Mouse (Mus musculus): ENCODE data around the gene Tubb5. TPM values are rescaled to one million over a fixed set of nuclear protein-coding genes. Genes with fewer than 3 reads are reported as not detected.

Tubb5 gene
- 3,347 and 3,555 TPM in 2 replicates for polyA plus RNA-seq (2012; rRNA removed)

DNA sequence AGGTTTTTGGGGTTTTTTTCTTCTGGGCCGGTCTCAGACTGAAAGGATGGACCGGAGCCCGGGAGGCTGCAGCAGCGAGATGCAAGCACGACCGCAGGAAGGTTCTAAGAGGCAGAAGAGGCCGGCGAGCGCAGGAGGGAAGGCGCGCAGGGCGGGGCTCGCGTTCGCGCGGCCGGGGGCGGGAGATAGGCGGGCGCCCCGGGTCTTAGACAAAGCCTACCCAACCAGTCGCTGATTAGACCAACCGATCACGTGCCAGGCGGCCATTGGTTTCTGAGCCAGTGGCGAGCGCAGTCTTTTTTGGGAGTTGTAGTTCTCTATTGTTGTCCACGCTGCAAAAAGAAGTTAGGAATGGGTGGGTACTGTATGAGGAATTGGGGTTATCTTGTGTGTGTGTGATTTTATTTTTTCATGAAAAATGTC, at the start of gene Tubb5:
TSS of gene Tubb5 (minus strand) at position 185 of the 423 bp plus-strand sequence.
- peak; percentile 99 for DNase-seq (ENCODE audit: low read depth)
- TF ChIP-seq POLR2A (IDR thresholded peaks at IDR 0.05; ENCODE audit: borderline replicate concordance, extremely low read depth, insufficient read depth, insufficient read length, poor library complexity, severe bottlenecking) (peak; percentile 94), CTCF (IDR thresholded peaks at IDR 0.05; ENCODE audit: borderline replicate concordance, extremely low read depth, insufficient read depth, insufficient read length) (no peak)

DNA sequence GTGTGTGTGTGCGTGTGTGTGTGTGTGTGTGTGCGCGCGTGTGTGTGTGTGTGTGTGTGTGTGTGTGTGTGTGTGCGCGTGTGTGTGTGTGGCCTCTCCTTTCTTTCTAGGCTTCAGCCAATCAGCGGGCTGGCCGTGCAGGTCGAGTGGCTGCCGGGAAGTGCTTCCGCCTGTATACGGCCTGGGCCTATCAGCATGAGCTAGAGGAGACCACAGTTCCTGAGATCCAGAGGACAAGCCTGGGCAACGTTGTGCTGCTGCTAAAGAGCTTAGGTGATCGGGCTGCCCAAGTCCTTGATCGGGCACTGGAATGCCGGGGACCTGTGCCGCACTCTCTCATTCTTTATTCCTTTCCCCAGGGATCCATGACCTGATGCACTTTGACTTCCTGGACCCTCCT, 49.6 kb upstream of the Tubb5 start:
- no peak for TF ChIP-seq CTCF (IDR thresholded peaks at IDR 0.05; ENCODE audit: borderline replicate concordance, extremely low read depth, insufficient read depth, insufficient read length)
- no peak for TF ChIP-seq POLR2A (IDR thresholded peaks at IDR 0.05; ENCODE audit: borderline replicate concordance, extremely low read depth, insufficient read depth, insufficient read length, poor library complexity, severe bottlenecking)
- DNase-seq (ENCODE audit: low read depth), result no peak

DNA sequence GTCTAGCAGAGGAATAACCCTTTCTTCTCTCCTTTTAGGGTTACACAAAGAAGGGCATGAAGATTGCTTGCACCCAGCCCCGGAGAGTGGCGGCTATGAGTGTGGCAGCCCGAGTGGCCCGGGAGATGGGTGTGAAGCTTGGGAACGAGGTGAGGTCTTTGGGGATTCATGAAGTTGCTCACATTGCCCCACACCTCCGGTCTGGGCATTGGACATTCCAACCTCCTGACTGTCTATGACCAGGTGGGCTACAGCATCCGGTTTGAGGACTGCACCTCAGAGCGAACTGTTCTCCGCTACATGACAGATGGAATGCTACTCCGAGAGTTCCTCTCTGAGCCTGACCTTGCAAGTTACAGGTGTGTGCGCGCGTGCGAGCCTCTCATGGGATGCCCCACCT, 45.7 kb upstream of the Tubb5 start:
- TF ChIP-seq POLR2A (IDR thresholded peaks at IDR 0.05; ENCODE audit: borderline replicate concordance, extremely low read depth, insufficient read depth, insufficient read length, poor library complexity, severe bottlenecking) (no peak), CTCF (IDR thresholded peaks at IDR 0.05; ENCODE audit: borderline replicate concordance, extremely low read depth, insufficient read depth, insufficient read length) (no peak)
- DNase-seq (ENCODE audit: low read depth), result no peak

DNA sequence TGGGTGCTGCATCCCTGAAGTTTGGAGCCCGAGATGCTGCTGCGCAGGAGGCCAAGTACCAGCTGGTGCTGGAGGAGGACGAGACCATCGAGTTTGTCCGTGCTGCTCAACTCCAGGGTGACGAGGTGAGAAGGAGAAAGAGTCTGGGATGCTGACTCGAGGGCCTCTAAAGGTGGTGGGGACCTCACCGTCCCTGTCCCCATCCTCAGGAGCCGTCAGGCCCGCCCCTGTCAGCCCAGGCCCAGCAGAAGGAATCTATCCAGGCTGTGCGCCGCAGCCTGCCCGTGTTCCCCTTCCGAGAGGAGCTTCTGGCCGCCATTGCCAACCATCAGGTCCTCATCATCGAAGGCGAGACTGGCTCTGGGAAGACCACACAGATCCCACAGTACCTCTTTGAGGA, 44.8 kb upstream of the Tubb5 start:
- TF ChIP-seq CTCF (IDR thresholded peaks at IDR 0.05; ENCODE audit: borderline replicate concordance, extremely low read depth, insufficient read depth, insufficient read length) (no peak), POLR2A (IDR thresholded peaks at IDR 0.05; ENCODE audit: borderline replicate concordance, extremely low read depth, insufficient read depth, insufficient read length, poor library complexity, severe bottlenecking) (no peak)
- no peak for DNase-seq (ENCODE audit: low read depth)

DNA sequence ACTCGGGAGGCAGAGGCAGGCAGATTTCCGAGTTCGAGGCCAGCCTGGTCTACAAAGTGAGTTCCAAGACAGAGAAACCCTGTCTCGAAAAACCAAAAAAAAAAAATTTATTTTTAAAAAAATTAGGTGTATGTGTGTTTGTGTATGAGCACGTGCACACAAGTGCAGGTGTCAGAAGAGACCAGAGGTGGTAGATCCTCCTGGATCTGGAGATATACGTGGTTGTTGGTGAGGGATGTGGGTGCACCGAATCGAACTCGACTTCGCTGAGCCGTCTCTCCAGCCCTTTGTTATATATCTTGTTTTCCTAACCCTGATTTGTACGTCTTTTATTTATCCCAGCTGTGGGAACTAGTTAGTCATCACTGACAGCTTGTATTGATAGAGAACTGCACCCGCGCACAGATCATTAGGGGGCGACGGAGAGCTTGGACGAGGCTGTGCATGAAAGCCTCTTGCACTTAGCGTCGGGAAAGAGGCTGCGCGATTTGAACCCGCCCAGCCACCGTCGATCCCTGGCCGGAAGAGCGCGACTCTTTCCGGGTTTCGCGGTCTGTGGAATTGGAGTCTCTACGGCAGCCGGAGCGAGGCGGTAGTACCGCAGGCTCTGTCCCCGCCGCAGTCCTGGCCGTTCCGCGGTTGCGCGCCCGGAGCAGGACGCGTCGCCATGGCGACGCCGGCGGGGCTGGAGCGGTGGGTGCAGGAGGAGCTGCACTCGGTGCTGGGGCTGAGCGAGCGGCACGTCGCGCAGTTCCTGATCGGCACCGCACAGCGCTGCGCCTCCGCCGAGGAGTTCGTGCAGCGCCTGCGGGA, 41.3 kb upstream of the Tubb5 start, which contains the start of gene Dhx16:
TSS of gene Dhx16 (plus strand) at position 575 of the 813 bp plus-strand sequence.
- peak; percentile 99 for DNase-seq (ENCODE audit: low read depth)
- TF ChIP-seq CTCF (IDR thresholded peaks at IDR 0.05; ENCODE audit: borderline replicate concordance, extremely low read depth, insufficient read depth, insufficient read length) (peak; percentile 75), POLR2A (IDR thresholded peaks at IDR 0.05; ENCODE audit: borderline replicate concordance, extremely low read depth, insufficient read depth, insufficient read length, poor library complexity, severe bottlenecking) (peak; percentile 35; the same call in 1 of the 2 replicates)

DNA sequence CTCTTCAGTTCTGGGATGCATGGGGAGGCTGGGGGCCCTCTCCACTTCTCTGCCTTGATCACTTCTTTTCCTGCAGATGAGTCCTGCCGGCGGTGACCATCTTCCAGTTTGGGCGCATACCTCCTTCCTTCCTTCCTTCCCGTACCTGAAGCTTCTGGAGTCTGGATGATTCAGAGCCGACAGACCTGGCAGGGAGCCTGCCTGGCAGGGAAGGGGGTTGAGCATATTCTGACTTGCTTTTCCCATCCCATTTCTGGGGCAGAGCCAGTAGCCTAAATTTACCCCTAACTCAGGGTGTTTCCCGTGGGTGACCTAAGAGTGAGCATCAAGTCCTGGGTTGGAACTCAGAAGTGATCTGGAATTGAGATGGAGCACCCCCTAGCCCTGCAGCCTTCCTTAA, 36.6 kb upstream of the Tubb5 start:
- TF ChIP-seq CTCF (IDR thresholded peaks at IDR 0.05; ENCODE audit: borderline replicate concordance, extremely low read depth, insufficient read depth, insufficient read length), result no peak
- no peak for TF ChIP-seq POLR2A (IDR thresholded peaks at IDR 0.05; ENCODE audit: borderline replicate concordance, extremely low read depth, insufficient read depth, insufficient read length, poor library complexity, severe bottlenecking)

DNA sequence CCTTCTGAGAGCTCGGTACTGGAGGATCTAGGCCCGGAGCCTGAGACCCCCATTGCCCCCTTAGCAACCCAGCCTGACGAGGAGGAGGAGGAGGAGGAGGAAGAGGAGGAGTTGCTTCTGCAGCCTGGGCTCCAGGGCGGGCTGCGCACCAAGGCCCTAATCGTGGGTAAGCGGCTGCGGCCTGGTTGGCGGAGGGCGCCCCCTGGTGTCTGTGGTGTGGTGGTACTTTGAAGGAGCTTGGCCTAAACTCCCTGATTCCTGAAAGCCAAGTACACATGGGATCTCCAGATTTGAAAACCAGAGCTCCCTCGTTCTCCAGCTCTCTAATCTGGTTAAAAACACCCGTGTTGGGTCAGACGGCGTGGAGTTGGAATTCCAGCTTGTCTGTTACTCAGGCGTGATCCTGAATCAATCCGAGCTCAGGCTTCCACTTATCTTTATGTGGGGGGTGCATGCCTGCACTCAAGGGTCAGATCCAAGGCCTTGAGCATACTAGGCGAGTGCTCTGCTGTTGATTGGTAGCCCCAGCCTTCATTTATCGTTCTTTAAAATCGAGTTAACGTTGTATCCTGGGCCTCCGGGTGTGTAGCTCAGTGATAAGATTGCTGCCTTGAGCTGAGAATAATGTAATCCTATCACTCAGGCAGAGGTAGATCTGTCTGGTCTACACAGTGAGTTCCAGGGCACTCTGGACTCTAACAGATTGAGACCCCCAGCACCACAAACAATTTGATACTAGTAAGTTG, 35.8 kb upstream of the Tubb5 start:
- peak; percentile 90 for DNase-seq (ENCODE audit: low read depth)
- TF ChIP-seq CTCF (IDR thresholded peaks at IDR 0.05; ENCODE audit: borderline replicate concordance, extremely low read depth, insufficient read depth, insufficient read length) (peak; percentile 97), POLR2A (IDR thresholded peaks at IDR 0.05; ENCODE audit: borderline replicate concordance, extremely low read depth, insufficient read depth, insufficient read length, poor library complexity, severe bottlenecking) (no peak)

More for the DNA sequence above, 36.6 kb upstream of the Tubb5 start:
- no peak for DNase-seq (ENCODE audit: low read depth)

DNA sequence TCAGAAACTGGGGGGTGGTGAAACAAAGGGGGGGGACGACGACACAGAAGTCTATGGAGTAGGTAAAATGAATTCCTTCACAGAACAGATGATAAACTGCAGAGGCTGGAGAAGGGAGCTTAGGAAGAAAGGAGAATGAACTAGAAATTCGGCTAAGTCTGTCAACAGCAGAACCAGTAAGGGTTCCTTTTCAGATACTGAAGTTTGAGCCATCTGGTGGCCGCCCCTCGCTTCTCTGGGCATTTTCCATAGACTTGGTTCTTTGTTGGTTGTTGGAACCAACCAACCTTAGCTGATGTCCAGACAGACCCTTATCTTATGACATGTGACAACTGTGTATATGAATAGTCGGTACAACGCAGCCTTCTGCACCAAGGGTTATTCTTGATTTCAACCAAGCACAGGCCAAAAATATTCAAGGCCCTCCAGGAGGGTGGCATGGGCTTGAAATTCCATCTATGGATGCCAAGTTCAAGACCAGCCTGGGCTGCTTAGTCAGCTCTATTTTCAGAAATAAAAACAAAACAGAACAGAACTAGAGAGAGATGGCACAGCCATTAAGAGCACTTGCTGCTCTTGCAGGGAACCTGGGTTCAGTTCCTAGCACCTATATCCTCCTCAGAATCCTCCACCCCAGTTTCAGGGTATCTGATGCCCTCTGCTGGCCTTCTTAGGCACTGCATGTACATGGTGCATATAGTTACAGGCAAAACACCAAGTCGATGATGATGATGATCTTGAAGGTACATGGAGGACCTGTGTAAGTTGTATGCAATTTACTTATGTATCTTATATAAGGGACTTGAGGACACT, 33.0 kb upstream of the Tubb5 start:
- TF ChIP-seq POLR2A (IDR thresholded peaks at IDR 0.05; ENCODE audit: borderline replicate concordance, extremely low read depth, insufficient read depth, insufficient read length, poor library complexity, severe bottlenecking), result no peak
- peak; percentile 55; the same call in 1 of the 2 replicates for TF ChIP-seq CTCF (IDR thresholded peaks at IDR 0.05; ENCODE audit: borderline replicate concordance, extremely low read depth, insufficient read depth, insufficient read length)
- DNase-seq (ENCODE audit: low read depth), result no peak

DNA sequence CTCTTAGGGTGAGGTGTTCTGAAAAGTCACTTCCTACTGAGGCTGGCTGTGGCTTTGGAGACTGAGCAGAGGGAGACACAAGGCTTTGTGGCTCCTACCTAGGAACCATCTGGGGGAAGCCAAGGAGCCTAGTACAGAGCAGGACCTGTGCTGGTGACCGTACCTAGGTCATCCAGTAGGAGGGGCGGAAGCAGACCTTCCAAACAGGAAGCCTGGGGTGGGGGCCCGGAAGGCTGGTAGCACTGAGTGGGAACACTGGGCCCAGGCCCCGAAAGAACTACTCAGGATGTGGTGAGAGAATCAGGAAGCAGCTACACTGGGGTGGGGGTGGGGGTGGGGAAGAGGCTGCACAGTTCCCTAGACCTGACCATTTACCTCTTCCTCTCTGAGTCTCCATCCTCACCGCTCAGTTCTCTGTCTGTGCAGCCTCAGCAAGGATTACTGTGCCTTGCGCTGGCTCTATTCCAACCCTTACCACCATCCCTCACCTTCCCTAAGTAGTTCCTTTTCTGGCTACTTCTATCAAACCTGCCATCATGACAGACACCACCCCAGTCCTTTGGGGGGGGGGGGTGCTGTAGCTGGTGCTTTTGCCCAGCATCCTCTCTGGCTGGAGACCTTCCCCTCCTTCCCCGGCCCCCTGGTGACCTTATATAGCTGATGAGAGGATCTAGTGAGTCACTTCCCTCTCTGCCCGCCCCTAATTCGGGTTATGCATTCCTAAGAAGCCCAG, 32.2 kb upstream of the Tubb5 start:
- TF ChIP-seq CTCF (IDR thresholded peaks at IDR 0.05; ENCODE audit: borderline replicate concordance, extremely low read depth, insufficient read depth, insufficient read length), result no peak
- no peak for TF ChIP-seq POLR2A (IDR thresholded peaks at IDR 0.05; ENCODE audit: borderline replicate concordance, extremely low read depth, insufficient read depth, insufficient read length, poor library complexity, severe bottlenecking)
- no peak for DNase-seq (ENCODE audit: low read depth)

DNA sequence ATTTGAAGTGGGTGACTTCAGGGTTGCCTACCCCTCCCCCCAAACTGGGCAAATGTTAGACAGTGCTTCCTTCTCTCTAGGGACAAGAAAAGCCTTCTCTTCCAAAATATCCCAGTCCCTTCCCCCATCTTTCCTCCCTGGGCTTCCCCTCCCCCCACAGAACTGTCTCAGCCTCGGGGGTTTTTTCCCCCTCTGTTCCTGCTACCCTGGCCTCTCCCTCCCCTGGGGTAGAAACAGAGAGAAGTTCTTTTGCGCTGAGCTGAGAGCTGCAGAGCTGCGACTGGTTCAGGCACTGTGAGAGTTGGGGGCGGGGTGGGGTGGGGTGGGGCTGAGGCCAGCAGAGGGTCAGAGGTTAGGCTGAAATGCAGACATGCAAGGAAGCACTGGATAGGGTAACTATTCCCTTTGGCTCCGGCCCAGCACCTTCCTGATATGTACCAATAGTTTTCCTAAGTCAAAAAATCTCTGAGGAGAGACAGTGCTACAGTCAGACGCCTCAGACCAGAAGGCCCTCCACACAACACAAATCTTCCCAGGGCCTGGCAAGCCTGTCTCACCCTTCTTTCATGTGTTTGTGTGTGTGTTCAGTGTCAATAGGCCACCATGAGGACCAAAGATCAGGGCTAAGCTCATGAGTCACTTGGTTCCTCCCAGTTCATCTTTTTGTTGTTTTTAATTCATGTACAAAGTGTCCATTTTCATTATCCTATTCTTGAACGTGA, 31.4 kb upstream of the Tubb5 start:
- TF ChIP-seq POLR2A (IDR thresholded peaks at IDR 0.05; ENCODE audit: borderline replicate concordance, extremely low read depth, insufficient read depth, insufficient read length, poor library complexity, severe bottlenecking) (no peak), CTCF (IDR thresholded peaks at IDR 0.05; ENCODE audit: borderline replicate concordance, extremely low read depth, insufficient read depth, insufficient read length) (no peak)
- peak; percentile 43 for DNase-seq (ENCODE audit: low read depth)

Data from brain, embryonic 14.5 days (tissue).